Mouse (Mus musculus) bone marrow, adult 2 months (tissue): ENCODE measurements at regions not wholly inside any gene's neighbourhood (a gene's known extent, or its start where the extent isn't known, plus 50 kb on each side); places are given as distances from the start of the nearest gene placed in this dataset.

Source experiments
- CTCF ChIP-seq: fragments of 200-500 bp; IDR thresholded peaks from 2 replicates; pipeline ENCODE4 v1.5.1; 2011; ENCODE audit warnings: low read length, control low read depth; ENCODE audit not compliant: control insufficient read depth, insufficient read depth
- POLR2A ChIP-seq: fragments of 200-500 bp; IDR thresholded peaks from 2 replicates; pipeline ENCODE4 v1.6.1; 2011; ENCODE audit warnings: low read depth, mild to moderate bottlenecking, control low read depth, low read length, borderline replicate concordance; ENCODE audit not compliant: control insufficient read depth

DNA sequence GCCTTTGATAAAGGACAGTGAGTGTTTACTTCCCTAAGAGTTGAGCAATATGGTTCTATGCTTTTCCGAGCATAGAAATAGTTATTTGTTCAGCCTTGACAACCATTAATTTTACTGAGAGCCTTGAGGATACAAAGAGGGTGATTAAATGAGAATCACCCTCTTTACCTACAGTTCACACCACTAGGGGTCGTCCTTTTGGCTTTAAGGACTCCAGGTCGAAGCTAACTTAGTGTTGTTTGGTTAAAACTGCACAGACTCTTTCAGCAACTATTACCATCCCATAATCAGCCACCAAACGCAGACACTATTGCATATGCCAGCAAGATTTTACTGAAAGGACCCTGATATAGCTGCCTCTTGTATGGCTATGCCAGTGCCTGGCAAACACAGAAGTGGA lies 559.2 kb upstream of the 2610301B20Rik start:
- TF ChIP-seq CTCF (no peak), POLR2A (no peak)
